Mouse (Mus musculus): Measurements from ENCODE around the gene Stip1. TPM values are rescaled to one million over a fixed set of nuclear protein-coding genes. Genes with fewer than 3 reads are reported as not detected.
"Not testable (repeated sequence)": the region's sequence is repeated elsewhere in the genome, so short reads cannot be mapped to it uniquely, and the experiment has no call there.

Gene Stip1
- total RNA-seq, 4 experiments from 2014 or later: 96.7 to 125 (median 109) TPM

DNA sequence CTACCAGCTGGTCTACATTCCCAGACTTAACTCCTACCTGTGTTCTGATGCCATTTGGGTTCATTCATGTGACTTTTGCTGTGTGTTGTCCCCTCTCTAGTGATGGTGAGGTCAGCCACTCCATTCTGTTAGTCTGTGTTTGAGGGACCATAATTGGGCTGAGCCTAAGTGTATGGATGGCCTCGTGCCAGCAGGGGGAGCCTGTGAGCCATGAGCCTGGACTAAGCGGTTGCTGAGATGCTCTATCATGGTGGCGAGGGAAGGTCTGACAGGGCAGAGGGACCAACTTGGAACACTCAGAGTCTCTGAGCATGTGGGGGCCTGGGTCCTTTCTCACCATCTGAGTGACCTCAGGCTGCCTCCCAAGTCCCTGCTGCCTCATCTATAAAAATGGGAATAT lies 24.8 kb upstream of the Stip1 start:
- peak; percentile 78 for DNase-seq (ENCODE audit: low spot score)

- DNase-seq (ENCODE audit: low spot score): no peak
Observed at GRCm38 (mm10) chr19:7062916-7063315, 23.1 kb upstream of the Stip1 start.

DNA sequence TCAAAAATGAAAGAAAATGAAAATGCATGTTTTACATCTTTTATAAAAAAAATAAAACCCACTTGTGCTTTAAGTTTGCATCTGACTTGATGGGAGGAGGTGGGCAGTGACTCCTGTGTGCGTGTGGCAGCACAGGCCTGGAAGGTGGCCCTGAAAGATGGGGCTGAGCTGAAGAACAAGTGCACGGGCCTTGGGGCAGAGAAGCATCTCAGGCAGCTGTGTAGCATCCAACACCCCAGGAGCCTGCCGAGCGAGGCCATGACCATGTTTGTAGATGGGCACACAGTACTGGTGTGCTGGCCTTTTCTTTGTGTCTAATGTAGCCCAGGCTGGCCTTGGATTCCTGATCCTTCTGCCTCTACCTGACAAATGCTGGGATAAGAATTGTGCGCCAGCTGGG lies 22.3 kb upstream of the Stip1 start:
- no peak for DNase-seq (ENCODE audit: low spot score)

DNA sequence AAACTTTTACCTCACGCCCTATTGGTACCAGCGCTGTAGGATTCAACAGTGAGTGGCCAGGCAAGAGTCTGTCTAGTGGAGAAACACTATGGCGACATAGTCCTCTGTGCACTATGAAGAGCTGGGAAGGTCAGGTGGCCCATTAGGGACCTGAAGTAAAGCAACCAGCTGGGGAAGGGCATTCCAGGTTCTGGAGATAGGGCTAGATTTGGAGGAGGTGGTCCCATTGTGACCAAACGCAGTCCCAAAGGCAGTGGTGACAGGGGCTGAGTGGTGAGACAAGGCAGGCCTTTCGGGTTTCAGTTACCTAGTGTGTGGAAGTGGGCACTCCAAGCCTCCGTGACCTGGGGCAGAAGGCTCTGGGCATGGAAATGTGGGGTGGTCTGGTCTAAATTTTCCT lies 18.8 kb upstream of the Stip1 start:
- DNase-seq (ENCODE audit: low spot score): no peak

DNA sequence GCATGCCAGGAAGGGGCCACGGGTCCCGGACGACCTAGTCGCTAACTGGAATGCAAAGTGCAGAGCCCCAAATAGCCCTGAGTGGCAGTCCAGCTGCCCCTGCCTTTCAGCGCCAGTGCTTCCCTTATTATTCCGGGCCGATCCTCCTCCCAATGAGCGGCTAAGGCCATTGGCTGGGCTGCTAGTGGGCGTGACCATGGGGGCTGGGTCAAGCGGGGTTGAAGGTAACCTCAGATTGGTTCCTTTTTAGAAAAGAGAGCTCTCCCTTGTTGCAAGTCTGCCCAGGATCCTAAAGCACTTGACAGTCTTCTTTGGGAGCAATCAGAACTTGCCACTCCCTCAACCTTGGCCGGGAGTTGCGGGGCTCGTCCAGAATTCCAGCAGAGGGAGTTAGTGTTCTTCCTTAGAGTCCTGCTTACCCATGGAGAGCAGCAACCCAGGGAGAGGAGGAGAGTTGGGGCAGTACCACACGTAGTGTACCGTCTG lies 18.0 kb upstream of the Stip1 start:
- peak; percentile 91 for DNase-seq (ENCODE audit: low spot score)

GRCm38 (mm10) chr19:7057126-7057721 lies 17.5 kb upstream of the Stip1 start:
- DNase-seq (ENCODE audit: low spot score): no peak

DNA sequence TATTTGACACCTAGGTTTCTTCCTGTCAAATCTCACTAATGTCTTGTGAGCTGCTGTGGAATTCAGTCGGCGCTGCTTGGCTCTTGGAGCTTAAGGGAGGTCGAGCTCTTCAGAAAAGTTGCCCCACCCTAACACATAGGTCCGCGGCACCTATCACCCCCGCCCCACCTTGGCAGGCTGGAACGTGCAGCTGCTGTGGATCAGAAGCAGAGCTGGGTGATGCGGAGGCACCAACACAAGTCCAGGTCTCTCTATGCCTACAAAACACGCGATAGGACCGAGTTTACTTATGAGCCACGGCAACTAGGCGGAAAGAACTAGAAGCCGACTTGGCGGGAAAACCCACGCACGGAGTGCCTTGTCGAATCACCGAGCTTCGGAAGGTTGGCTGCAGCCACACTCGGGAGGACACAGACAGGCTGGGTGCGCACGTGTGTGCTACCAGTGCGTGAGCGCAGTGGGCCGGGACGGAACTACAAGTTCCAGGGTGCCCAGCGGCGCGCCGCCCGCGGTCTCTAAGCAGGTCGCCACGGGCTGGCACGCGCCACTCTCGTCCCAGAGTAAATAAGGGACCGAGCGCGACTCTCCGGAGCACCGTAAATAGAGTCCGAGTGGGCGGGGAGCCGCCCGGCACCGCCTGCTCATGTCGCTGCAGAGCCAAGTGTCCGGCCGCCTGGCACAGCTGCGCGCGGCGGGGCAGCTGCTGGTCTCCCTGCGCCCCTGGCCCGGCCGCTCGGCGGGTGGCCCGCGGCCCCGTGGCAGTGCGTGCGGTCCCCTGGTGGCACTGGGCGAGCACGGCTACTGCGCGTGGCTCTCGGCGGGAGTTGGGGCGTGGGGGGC lies 16.7 kb upstream of the Stip1 start, which contains the start of gene Macrod1:
Gene Macrod1, plus strand, starts transcription at position 563 of the 840 bp plus-strand sequence.
- peak; percentile 75 for DNase-seq (ENCODE audit: low spot score)

GRCm38 (mm10) chr19:7055173-7055572 lies 15.4 kb upstream of the Stip1 start:
- no peak for DNase-seq (ENCODE audit: low spot score)

- DNase-seq (ENCODE audit: low spot score): no peak
Observed at GRCm38 (mm10) chr19:7054772-7055171, 15.0 kb upstream of the Stip1 start.

DNA sequence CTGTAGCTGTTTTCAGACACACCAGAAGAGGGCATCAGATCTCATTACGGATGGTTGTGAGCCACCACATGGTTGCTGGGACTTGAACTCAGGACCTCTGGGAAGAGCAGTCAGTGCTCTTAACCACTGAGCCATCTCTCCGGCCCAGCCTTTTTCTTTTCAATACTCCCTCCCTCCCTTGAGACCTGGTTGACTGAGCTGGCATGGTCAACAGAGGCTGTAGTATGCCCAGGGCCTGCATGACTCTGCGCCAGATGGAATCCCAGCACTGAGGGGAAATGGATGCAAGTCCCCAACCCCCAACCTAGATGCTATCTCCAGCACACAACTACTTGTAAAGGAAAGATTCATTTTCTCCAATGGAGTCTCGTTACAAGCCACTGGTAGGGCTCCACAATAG lies 13.6 kb upstream of the Stip1 start:
- not testable (repeated sequence) for DNase-seq (ENCODE audit: low spot score)

DNA sequence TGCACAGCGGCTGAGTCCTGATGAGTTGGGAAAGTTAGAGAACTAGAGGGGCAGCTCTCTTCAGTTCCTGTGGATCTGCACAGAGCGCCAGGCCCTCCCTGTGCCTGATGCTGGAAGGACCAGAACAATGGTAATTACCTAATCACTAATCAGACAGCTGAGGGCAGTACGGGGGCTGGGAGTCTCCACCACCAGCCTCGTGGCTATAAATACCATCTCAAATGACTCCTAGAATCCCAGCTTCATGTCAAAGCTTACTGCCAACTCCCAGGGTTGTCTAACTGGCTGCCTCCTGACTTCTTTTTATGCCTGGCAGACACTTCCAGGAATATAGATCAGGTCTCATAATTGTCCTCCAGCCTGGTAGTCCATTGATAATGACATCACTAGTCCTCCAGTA lies 4.9 kb upstream of the Stip1 start:
- no peak for DNase-seq (ENCODE audit: low spot score)

GRCm38 (mm10) chr19:7044279-7044678 lies 4.5 kb upstream of the Stip1 start:
- no peak for DNase-seq (ENCODE audit: low spot score)

DNA sequence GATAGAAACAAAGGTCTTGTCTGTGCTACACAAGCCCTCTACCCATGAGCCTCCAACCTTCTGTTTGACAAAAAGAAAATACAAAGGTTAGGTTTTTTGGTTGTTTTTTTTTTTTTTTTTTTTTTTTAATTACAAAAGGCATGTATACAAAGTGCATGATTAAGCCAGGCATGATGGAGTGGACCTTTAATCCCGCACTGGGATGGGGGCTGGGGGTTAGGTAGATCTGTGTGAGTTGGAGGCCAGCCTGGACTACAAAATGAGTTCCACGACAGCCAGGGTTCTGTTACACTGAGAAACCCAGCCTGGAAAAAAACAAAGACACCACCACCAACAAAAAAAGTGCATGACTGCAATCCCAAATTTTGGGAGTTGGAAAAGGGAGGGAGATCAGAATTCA lies 1.4 kb upstream of the Stip1 start:
- no peak for DNase-seq (ENCODE audit: low spot score)

GRCm38 (mm10) chr19:7040637-7041130 lies 917 bp upstream of the Stip1 start:
- no peak for DNase-seq (ENCODE audit: low spot score)

DNA sequence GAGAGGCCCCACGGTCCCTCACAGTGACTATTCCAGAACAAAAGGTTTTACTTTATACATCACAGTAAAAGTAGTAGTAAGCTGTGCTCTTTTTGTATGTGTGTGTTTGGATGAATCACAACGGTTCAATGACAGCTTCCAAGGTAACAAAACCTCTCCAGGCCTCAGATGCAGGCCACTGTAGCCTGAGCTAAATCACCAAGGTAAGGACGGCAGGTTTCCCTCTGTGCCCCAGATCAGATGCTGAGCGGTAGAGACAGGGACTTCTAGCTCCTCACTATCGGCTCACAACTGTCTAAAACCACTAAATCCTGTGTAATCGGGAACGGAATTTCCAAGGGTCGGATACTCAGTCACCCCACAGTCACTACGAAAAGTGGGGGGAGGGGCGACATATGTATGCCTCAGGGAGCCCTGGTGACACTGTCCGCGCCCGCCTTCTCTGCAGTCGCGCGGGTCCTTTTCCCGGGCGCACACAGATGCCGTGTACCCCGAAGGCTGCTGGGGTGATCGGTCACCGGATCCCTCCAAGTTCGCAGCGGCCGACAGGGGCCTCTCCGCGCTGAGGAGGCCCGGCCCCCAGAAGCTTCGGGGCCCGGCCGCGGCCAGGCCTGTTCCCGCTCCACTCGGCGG lies 563 bp downstream of the Stip1 start:
- peak; percentile 41 for DNase-seq (ENCODE audit: low spot score)

GRCm38 (mm10) chr19:7034006-7034405 lies 5.8 kb downstream of the Stip1 start:
- no peak for DNase-seq (ENCODE audit: low spot score)

DNA sequence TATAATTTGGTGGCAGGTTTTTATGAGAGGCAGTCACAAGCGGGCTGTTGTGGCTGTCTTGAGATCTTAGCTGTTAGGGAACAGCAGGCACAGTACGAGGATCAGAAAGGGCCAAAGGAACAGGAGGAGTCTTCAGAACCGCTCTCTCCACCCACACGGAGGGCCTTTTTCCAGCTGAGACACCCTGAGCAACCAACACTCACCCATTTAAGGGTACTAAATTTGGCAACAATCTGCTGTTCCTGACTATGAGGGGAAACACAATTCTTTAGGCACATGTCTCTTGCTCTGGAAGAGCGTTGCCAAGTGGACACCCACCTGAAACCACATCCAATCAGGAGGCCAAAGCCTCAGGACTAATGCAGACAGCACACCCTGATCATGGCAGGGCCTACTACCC lies 10.2 kb downstream of the Stip1 start:
- no peak for DNase-seq (ENCODE audit: low spot score)

DNA sequence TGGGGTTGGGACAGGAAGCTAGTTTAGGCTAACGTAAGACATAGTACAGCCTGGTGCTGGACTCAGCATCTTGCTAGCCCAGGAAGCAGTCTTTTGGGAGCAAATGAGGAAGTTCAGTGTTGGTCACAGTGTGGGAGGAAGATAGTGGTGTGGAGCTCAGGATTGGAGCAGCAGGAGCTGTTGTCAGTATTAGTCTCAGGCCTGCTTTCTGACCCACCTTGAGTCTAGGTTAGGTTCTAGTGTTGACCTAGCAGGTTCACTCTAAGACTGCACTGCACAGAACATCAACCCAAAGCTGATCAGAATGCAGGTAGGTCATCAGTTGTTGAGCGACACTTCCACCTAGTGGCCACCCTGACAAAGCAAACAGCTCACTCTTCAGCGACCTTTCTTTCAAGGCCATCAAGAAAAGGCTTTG lies 19.5 kb downstream of the Stip1 start:
- peak; percentile 58 for DNase-seq (ENCODE audit: low spot score)

GRCm38 (mm10) chr19:7019191-7019590 lies 20.6 kb downstream of the Stip1 start, which contains the start of gene Fermt3:
TSS of gene Fermt3 (minus strand) at chr19:7019469.
- peak; percentile 54 for DNase-seq (ENCODE audit: low spot score)

- DNase-seq (ENCODE audit: low spot score): no peak
Observed at GRCm38 (mm10) chr19:7018546-7018945, 21.2 kb downstream of the Stip1 start.

DNA sequence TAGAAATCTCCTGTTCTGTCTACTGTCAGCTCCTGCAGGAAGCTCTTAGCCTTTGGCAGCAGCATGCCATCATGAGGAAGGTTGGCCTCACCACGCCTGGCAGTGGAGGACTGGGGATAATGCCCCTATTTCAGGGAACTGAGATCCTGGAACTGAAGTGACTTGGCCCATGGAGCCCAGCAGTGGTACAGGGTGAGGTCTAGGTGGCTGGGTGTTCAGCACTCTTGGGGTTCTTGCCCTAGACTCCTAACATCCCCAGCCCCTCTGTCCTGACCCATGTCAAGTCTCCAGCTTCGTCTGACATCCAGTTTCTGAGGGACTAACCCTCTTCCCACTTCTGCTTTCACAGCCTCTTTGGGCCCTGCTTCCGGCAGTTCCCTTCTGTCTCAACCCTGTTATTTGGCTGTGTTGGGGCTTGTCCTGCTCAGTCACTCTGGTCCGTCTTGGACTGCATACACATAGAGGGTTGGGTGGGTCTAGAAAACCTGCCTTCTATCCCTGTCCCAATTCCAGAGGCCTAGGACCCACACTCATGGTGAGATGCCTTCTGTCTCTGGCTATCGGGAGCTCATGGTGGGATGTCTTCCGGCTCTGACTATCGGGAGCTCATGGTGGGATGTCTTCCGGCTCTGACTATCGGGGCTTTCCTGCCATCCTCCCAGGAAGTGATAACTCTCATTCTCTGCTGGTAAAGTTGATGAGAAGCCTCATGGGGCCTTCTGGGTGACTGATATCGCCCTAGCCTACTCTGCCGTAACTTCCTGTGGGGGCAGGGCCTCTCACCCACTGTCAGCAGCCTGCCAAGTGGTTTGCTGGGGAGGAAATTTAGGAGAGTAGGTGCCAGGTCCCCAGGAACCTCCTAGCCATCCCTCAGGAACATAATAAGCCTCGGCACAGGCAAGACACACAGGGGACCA lies 22.0 kb downstream of the Stip1 start:
- no peak for DNase-seq (ENCODE audit: low spot score)

Data from heart, adult 8-10 months (tissue).